Mouse (Mus musculus): Measurements from ENCODE around the gene Baz2b. TPM values are rescaled to one million over a fixed set of nuclear protein-coding genes. Genes with fewer than 3 reads are reported as not detected.
"Not testable (repeated sequence)": the region's sequence is repeated elsewhere in the genome, so short reads cannot be mapped to it uniquely, and the experiment has no call there.

Baz2b gene
- total RNA-seq, 2 experiments from 2014 or later = 55.3 to 56.7 TPM

- DNase-seq (ENCODE audit: low spot score in 2 of 2) = no peak
Observed at GRCm38 (mm10) chr2:60109001-60109400, 100.6 kb downstream of the Baz2b start.

- no peak for DNase-seq (ENCODE audit: low spot score in 2 of 2)
Observed at GRCm38 (mm10) chr2:60096625-60097024, 113.0 kb downstream of the Baz2b start.

GRCm38 (mm10) chr2:60090280-60090679, 119.4 kb downstream of the Baz2b start:
- no peak for DNase-seq (ENCODE audit: low spot score in 2 of 2)

GRCm38 (mm10) chr2:60089528-60090247, 120.0 kb downstream of the Baz2b start:
- DNase-seq (ENCODE audit: low spot score in 2 of 2) = no peak

GRCm38 (mm10) chr2:60088785-60089527, 120.7 kb downstream of the Baz2b start:
- DNase-seq (ENCODE audit: low spot score in 2 of 2) = no peak

- no peak for DNase-seq (ENCODE audit: low spot score in 2 of 2)
Observed at GRCm38 (mm10) chr2:60086197-60086903, 123.3 kb downstream of the Baz2b start.

- DNase-seq (ENCODE audit: low spot score in 2 of 2) = no peak
Observed at GRCm38 (mm10) chr2:60084823-60085222, 124.8 kb downstream of the Baz2b start.

GRCm38 (mm10) chr2:60082984-60083636, 126.5 kb downstream of the Baz2b start:
- no peak for DNase-seq (ENCODE audit: low spot score in 2 of 2)

- DNase-seq (ENCODE audit: low spot score in 2 of 2) = no peak
Observed at GRCm38 (mm10) chr2:60082225-60082624, 127.4 kb downstream of the Baz2b start.

GRCm38 (mm10) chr2:60080831-60081230, 128.8 kb downstream of the Baz2b start:
- DNase-seq (ENCODE audit: low spot score in 2 of 2) = no peak

- DNase-seq (ENCODE audit: low spot score in 2 of 2) = no peak
Observed at GRCm38 (mm10) chr2:60077631-60078030, 132.0 kb downstream of the Baz2b start.

- DNase-seq (ENCODE audit: low spot score in 2 of 2) = no peak
Observed at GRCm38 (mm10) chr2:60076800-60077199, 132.8 kb downstream of the Baz2b start.

- no peak for DNase-seq (ENCODE audit: low spot score in 2 of 2)
Observed at GRCm38 (mm10) chr2:60076025-60076424, 133.6 kb downstream of the Baz2b start.

- not testable (repeated sequence) for DNase-seq (ENCODE audit: low spot score in 2 of 2)
Observed at GRCm38 (mm10) chr2:60073798-60074197, 135.8 kb downstream of the Baz2b start.

GRCm38 (mm10) chr2:60071813-60072212, 137.8 kb downstream of the Baz2b start:
- DNase-seq (ENCODE audit: low spot score in 2 of 2) = no peak

GRCm38 (mm10) chr2:60070938-60071337, 138.7 kb downstream of the Baz2b start:
- no peak for DNase-seq (ENCODE audit: low spot score in 2 of 2)

GRCm38 (mm10) chr2:60068468-60068867, 141.2 kb downstream of the Baz2b start:
- no peak for DNase-seq (ENCODE audit: low spot score in 2 of 2)

GRCm38 (mm10) chr2:60065415-60065814, 144.2 kb downstream of the Baz2b start:
- no peak for DNase-seq (ENCODE audit: low spot score in 2 of 2)

- DNase-seq (ENCODE audit: low spot score in 2 of 2) = no peak
Observed at GRCm38 (mm10) chr2:60060185-60060775, 149.4 kb downstream of the Baz2b start.

- no peak for DNase-seq (ENCODE audit: low spot score in 2 of 2)
Observed at GRCm38 (mm10) chr2:60059300-60059699, 150.3 kb downstream of the Baz2b start.

GRCm38 (mm10) chr2:60056043-60056442, 153.6 kb downstream of the Baz2b start:
- DNase-seq (ENCODE audit: low spot score in 2 of 2) = no peak
